Mouse (Mus musculus) G1E-ER4 (cell line): ENCODE results near the gene Lars2. TPM values are rescaled to one million over a fixed set of nuclear protein-coding genes. Genes with fewer than 3 reads are reported as not detected.

ENCODE experiments used
- GATA1 ChIP-seq: IDR thresholded peaks from one replicate; pipeline ENCODE4 v1.8.0; 2012; ENCODE audit warnings: low read length, inconsistent platforms
- polyA plus RNA-seq: library from polyadenylated mRNA; stranded (reverse); fragments of >175 nt; gene quantifications from 2 replicates; pipeline ENCODE4 v1.2.3, GENCODE M21; 2012

The Lars2 gene
- polyA plus RNA-seq, 1 experiment, result 16.8 TPM

GRCm38 (mm10) chr9:123485561-123485960 is 118.8 kb downstream of the Lars2 start:
- TF ChIP-seq GATA1, result no peak

DNA sequence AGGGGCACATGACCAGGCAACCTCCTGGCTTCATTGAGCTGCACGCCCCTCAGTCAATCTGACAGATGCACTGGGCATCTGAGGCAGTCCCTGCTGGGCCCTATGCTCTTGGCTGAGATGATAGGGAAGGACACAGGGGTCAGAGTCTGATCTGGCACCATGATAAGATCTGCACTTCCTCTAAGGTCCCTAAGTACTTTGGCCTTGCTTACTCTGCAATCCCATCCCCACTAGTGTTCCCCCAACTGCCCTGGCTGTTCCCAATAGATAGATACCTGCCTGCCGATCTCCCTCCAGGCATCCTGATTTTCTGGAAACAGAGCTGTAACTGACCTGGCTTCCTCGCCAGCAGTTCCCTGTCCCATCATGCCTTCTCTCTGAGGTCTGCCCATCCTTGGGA is 119.9 kb downstream of the Lars2 start:
- no peak for TF ChIP-seq GATA1

DNA sequence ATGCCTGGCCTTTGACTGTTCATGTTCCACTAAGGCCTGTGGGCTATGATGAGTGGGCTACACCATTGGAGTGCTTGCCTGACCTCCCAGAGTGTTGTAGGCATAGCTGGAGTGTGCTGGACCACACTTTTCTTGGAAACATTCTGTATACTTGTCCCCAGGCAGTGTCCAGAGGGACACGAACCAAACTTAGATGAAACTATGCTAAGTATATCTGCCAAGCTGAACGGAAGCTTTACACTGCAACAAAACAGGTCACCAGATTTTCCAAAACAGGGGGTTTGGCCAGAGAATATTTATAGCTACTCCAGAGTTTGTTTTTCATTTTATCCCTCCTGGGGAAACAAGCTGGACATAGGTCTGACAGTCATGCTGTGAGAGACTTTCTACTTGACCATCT is 122.3 kb downstream of the Lars2 start:
- TF ChIP-seq GATA1, result no peak

DNA sequence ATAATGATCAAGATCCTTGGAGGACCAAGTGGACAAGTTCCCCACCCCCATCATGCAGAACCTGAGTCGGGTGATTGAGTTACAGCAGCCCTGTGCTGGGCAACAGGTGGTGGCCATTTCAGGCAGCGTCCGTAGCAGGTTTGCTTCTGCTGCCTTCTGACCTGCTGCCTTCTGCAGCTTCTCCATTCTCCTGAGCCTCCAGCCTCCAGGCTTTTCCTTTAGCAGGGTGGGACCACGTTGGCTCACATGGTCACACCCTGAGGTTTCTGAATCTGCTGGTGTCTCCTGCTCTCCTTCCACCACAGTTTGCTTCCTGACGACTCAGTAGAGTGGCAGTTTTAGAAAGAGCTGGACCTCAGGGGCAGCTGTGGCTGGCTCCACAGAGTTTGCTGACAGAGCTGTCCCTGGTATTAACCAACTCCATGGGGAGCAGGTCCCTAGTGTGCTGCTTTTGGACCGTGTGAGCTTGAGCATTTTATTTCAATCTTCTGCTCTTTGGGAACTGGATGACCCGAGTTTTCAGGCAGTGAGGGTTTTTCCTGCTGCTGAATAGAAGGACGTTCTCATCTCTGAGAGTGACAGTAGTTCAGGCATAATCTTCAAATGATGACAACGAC is 123.1 kb downstream of the Lars2 start:
- no peak for TF ChIP-seq GATA1

GRCm38 (mm10) chr9:123490930-123491329 is 124.2 kb downstream of the Lars2 start:
- TF ChIP-seq GATA1, result no peak

DNA sequence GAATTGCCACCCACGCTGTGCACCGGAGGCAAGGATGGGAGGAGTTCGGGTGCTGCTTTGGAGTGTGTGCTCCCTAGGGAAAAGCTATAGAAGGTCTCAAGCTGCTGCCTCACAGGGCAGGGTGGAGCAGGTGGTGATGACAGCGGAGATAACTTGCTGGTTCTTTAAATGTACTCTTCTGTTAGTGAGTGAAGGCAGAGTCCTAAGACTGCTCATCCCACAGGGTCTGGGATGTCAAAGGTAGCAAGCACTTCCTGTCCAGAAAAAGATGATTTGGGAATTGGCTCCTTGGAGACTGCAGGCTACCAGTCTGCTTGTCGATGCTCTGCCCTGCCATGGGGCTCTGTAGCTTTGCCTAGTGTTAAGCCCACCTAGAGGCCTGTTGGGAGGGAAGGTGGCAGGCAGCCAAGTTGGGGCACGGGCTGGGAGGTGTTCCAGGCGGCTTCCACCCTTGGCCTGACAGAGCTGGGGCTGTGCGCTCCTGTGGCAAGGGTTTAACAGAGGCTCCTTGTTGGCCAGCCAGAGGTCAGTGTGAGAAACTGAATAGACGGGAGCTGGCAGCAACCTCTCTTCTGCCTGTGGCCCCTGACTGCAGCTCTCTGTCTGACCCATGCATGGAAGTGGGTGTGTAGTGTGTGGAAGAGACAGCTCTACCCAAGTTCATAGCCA is 125.3 kb downstream of the Lars2 start:
- TF ChIP-seq GATA1, result no peak

GRCm38 (mm10) chr9:123496665-123497064 is 129.9 kb downstream of the Lars2 start:
- no peak for TF ChIP-seq GATA1

GRCm38 (mm10) chr9:123497906-123498305 is 131.2 kb downstream of the Lars2 start:
- TF ChIP-seq GATA1, result no peak

DNA sequence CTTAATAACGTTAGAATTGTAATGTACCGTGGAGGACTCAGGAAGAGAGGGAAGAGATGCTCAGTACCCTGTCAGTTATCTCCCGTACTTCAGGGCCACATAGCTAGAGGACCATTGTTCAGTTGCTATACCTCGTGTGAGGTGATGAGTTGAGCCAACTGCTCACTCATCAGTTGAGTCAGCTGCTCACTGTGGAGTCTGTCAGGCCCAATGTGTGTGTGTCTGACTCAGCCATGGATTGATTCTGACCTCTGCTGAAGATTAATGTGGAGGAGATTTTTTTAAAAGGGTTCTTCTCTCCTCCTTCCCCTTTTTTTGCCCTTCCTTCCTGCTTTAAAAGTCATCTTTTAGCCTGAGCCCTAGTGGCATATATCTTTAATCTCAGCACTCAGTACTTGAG is 133.8 kb downstream of the Lars2 start:
- TF ChIP-seq GATA1, result no peak

DNA sequence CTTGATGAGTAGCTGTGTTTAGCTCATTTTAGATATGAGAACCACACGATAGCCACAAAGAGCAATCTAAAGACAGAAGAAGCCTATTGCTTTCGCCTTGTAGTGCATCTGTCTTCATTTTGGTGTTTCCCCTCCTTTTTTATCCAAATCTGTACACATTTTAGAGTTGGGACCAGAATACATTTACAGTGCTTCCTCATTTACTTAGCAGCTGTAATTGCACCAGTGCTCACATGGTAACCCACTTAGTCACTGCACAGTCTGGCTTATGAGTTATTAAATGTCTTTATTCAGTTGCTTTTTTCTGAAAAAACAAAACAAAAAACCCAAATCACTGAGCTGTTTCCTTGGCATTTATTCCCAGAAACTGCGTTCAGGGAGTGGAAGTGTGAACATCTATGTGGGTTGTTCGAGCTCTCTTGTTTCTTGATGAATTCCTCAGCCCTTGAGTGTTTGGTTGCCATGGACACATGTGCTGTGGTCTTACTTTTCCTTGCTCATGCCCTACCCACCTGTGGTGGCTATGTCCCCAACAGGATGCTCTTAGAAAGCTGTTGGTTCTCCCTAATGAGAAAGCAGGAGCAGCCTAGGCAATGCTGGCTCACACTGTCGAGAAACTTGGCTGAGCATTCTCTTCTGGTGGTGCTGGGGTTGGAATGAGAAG is 136.6 kb downstream of the Lars2 start:
- TF ChIP-seq GATA1, result no peak

DNA sequence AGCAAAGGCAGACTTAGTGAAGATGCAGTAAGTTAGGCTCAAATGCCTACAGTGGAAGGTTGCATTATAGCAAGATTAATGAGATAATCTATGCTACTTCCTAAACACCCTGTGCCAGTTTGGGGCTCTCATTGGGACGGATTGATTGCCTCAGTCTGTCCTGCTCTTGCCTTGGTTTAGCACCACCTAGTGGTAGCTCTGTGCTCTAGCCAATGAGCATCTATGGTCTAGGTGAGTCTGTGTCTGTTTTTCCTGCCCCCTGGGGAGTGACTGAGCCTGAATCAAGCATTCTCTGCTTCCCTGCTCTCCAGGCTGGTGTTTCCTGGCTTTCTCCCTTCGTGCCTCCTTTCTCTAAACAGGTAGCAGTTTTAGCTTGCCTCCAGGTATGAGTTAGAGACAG is 137.6 kb downstream of the Lars2 start:
- TF ChIP-seq GATA1, result no peak

DNA sequence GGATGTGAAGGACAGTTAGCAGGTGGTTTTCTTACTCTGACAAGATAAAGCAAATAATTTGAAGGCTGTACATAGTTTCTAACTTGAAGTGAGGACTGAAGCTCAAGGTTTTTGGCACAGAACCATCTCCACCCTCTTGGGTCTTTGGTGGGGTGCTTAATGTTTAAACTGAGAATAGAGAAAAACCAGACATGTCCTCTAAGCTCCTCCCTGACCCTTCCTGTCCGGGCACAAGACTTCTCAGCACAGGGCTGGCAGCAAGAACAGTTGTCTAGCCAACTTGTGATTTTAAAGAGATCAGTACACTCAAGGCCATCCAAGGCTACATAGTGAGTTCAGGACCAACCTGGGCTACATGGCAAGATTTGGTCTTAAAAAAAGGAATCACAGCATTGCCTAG is 138.9 kb downstream of the Lars2 start:
- no peak for TF ChIP-seq GATA1

DNA sequence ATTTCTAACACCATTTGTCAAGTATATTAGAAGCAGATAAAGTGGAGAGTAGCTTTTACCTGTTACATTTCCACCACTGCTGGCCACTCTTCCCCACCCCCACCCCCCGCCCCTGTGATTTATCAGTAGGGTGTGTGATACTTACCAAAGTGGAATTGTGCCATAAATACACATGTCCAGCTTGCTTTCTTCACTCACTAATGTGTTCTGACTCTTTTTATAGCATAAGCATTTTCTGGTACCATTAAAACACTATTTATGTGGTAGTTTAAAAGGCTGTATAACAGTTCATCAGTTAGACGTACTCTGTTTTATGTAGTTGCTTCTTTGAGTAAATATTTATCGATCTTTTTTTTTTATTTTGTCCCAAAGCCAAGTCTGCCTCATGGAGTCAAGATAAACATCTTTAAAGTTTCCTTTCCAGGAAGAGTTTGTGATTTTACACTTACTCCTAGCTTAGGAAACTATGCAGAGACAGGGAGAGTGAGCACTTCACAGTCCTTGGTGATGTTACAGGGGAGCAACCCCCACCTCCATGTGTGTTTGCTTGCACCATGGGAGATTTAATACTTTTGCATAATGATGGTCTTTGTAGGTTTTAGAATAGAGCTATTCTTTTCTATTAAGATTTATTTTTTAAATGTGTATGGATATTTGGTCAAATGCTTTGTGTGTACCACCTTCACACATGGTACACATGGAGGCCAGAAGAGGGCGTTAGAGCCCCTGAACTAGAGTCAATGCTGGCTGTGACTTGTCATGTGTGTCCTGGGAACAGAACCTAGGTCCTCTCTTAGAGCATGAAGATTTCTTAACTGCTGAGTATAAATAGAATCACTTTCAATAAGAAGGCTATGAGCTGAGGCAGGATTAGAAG is 139.8 kb downstream of the Lars2 start:
- no peak for TF ChIP-seq GATA1

DNA sequence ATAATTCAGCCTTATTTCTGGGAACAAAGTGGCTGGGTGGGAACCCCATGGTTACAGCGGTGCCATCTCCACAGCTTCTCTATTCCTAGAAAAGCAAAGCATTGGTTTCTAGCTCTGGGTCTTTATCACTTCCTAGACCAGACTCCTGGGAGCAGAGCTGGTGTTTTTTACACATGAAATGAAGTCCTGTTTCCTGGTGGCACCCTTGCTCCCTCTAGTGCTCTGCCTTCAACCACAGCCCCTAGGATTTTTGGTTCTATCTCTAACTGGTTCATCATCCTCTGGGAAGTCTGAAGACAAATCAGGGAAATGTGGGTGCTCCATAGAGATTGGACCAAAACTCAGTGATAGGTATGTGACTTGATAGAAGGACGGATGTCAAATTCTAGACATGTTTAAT is 140.7 kb downstream of the Lars2 start:
- no peak for TF ChIP-seq GATA1

DNA sequence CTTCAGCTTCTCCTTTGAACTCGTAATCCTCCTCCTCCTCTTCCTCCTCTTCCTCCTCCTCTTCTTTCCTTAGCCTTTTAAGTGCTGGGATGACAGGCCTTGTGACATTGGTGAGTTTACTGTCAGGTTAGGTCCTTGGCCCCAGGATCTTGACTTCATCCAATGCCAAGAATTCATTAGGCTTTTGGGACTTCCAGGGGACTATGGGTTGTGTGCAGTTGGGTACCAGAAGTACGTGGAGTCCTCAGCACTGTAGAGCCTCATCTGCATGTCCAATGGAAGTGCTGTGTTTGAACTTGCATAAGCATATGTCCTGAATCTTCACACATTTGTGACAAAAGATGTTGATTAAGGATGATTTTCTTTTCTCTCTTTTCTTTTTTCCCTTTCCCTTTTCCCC is 142.3 kb downstream of the Lars2 start:
- TF ChIP-seq GATA1, result no peak
